Mouse (Mus musculus) adrenal gland, postnatal 10 days (tissue): ENCODE measurements around the gene Armc7. TPM values are rescaled to one million over a fixed set of nuclear protein-coding genes. Genes with fewer than 3 reads are reported as not detected.

Source experiments
- DNase-seq: peaks from one replicate; pipeline ENCODE4 v3.0.0; 2021; ENCODE audit warnings: mixed read lengths
- microRNA-seq: library from miRNA; unstranded; fragments of <30 nt; microRNA quantifications from one replicate; pipeline ENCODE4 v1.2.0, GENCODE M21; 2021
- total RNA-seq, 2 experiments: library from RNA; stranded (reverse); gene quantifications; 2 replicates each; pipeline ENCODE4 v1.2.3; 2021

Armc7 gene
- total RNA-seq, 2 experiments from 2014 or later: 5.8 to 7.9 TPM

DNA sequence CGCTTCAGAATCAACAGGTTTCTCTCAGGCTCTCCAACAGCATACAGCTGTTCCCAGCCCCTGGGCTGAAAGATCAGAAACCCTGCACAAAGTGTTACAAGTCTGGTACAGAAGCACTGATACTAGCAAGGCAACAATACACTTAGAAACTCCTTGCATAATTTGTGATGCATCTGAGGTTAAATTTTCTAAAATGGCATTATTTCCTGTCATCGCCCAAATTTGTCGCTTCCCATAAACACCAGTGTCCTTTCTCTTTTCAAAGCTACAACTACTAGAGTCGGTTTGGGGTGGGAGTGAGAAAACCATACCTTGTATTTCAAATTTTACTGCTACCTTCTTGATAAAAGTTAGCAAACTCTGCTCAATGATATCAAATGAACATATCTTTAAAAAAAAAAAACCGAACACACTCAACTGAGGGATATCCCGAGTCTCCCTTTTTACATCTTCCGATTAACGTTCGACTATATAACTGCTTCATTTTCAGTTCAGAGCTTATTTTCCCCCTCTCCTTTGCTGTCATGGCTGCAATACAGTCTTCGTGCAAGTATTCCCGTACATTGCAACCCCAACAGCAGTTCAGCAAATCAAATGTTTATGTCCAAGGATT lies 59.4 kb downstream of the Armc7 start:
- no peak for DNase-seq

DNA sequence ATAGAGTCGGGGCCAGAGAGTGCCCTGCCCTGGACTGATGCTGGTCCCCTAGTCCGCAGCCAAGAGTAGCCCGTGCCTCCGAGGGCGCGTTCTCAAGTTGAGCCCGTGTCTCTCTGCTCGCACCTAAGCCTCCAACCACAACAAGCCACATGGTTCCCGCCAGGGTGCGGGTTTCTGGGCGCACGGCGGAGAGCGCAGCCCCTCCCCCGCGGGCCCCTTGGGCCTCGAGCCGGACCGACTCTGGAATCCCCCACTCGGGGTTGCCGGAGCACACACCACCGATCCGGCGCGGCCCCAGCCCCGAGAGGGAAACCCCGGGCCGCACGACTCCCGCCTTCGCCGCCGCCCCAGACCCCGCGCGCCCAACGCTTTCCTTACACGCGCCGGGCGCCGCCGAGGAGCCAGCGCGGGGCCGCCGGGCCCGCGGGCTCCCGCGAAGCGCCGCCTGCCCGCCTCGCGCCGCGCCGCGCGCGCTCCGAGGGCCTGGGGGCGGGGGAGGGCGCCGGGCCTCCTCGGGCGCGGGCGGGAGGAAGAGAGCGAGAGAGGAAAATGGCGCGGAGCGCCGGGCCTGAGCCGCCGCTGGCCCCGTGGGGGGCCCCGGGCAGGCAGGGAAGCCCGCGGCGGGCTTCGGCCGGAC lies 60.1 kb downstream of the Armc7 start:
- peak; percentile 81 for DNase-seq

DNA sequence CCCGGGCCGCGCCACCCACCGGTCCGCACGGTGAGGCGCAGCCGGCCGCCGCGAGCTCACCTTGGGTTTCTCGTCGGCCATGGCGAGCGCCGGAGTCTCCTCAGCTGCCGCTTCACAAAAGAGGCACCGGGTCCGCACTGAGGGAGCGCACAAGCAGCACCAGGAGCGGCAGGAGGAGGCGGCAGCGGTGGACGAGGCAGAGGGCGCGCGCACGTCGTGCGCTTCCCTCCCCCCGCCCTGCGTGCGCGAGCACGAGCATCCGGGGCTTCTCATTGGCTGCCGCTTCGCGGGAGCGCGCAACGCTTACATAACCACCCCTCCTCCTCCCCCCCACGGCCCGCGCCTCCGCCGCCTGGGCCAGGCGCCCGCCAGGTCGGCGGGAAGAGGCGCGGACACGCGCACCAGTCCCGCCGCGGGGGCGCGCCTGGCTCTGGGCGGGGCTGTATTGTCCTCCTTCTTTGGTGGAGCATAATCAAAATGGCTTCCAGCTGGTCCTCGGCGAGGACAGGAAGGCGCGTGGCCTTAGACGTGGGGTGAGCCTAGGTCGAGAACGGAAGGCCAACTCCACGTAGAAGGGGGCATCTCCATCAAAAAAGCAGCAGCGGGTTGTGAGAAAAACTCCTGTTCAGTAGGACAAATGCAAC lies 60.7 kb downstream of the Armc7 start, which contains the start of gene Sumo2:
Gene Sumo2 (minus strand): TSS at position 239 of the 644 bp plus-strand sequence.
- DNase-seq: peak; percentile 99

DNA sequence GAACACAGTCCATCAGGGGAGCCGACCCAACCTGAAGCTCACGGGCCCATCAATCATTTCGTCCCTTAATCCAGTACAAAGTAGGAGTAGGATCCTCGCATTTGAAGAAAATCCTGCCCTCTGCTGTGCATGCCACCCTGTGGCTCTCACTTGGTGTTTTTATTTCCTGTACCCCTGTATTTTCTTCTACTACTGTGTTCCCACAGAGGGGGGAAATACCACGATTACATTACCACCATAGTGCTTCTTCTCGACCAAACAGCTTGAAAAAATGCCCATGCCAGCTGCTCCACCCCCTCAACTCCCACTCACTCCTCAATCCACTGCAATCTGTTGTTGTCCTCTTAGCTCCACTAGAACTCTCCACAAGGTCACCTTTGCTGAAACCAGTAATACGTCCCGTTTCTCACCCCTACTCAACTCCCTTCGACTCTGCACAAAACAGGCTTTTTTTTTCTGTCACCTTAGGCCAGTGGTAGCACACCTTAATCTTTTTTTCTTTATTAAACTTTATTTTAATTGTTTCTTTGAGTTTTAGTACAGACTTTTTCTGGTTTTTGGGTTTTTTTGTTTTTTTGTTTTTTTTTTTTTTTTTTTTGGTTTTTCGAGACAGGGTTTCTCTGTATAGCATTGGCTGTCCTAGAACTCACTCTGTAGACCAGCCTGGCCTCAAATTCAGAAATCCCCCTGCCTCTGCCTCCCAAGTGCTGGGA lies 61.5 kb downstream of the Armc7 start:
- no peak for DNase-seq

DNA sequence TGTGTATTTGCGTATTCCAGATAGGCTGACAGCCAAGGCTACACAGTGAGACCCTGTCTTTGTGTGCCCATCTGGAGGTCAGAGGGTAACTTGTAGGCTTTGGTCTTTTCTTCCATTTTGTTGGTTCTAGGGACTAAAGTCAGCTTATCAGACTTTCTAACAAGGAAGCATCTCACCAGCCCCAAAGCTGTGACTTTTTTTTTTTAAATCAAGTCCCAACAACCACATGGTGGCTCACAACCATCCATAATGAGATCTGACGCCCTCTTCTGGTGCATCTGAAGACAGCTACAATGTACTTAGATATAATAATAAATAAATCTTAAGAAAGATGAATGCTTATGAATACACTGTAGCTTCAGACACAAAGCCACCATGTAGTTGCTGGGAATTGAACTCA lies 62.6 kb downstream of the Armc7 start:
- DNase-seq: no peak

Small RNA genes within 50 kb of the gene (microRNA-seq; reads per million reads assigned to microRNA genes)
- not detected for gene Mir3968

Other genes with a start within 250 kb of the Armc7 start
- under 1 TPM; 0.61 to 0.75 TPM for gene Grin2c, start 208.4 kb upstream of the Armc7 start, total RNA-seq
- 100 to 1,000 TPM; 368 to 383 TPM for gene Fdxr, start 198.6 kb upstream of the Armc7 start, total RNA-seq
- gene Fads6, start 178.0 kb upstream of the Armc7 start, total RNA-seq: 10 to 100 TPM; 12.7 to 16.1 TPM
- not detected for gene Otop2, start 168.5 kb upstream of the Armc7 start, total RNA-seq
- gene Ush1g, start 153.6 kb upstream of the Armc7 start, total RNA-seq: under 1 TPM; 0.39 to 1.00 TPM
- under 1 TPM in 1 of 2 experiments, not detected in 1; 0.12 TPM for gene Otop3, start 140.9 kb upstream of the Armc7 start, total RNA-seq
- 10 to 100 TPM; 18.7 to 19.8 TPM for gene Hid1, start 107.9 kb upstream of the Armc7 start, total RNA-seq
- gene Cdr2l, start 93.8 kb upstream of the Armc7 start, total RNA-seq: 10 to 100 TPM; 30.7 to 43.9 TPM
- gene Mrpl58, start 71.9 kb upstream of the Armc7 start, total RNA-seq: 100 to 1,000 TPM; 147 to 163 TPM
- 1,000 to 10,000 TPM in 1 of 2 experiments, 100 to 1,000 TPM in 1; 968 to 1,066 TPM for gene Atp5h, start 55.7 kb upstream of the Armc7 start, total RNA-seq
- gene Kctd2, start 55.5 kb upstream of the Armc7 start, total RNA-seq: 10 to 100 TPM; 36.4 to 48.6 TPM
- under 1 TPM in 1 of 2 experiments, not detected in 1; 0.21 TPM for gene Trim80, start 35.1 kb upstream of the Armc7 start, total RNA-seq
- gene Slc16a5, start 13.2 kb upstream of the Armc7 start, total RNA-seq: 1 to 10 TPM in 1 of 2 experiments, under 1 TPM in 1; 0.88 to 3.5 TPM
- 10 to 100 TPM; 70.2 to 70.9 TPM for gene Nt5c, start 16.2 kb downstream of the Armc7 start, total RNA-seq
- gene Jpt1, start 38.7 kb downstream of the Armc7 start, total RNA-seq: 100 to 1,000 TPM; 113 to 123 TPM
- 100 to 1,000 TPM; 255 to 272 TPM for gene Sumo2, start 60.6 kb downstream of the Armc7 start, total RNA-seq
- gene Nup85, start 88.8 kb downstream of the Armc7 start, total RNA-seq: 10 to 100 TPM; 44.4 to 48.7 TPM
- 10 to 100 TPM; 92.1 to 92.6 TPM for gene Mrps7, start 128.3 kb downstream of the Armc7 start, total RNA-seq
- gene Gga3, start 128.4 kb downstream of the Armc7 start, total RNA-seq: 10 to 100 TPM; 20.0 to 35.9 TPM
- 100 to 1,000 TPM; 110 to 140 TPM for gene Mif4gd, start 137.3 kb downstream of the Armc7 start, total RNA-seq
- gene Slc25a19, start 152.6 kb downstream of the Armc7 start, total RNA-seq: 100 to 1,000 TPM; 169 to 231 TPM
- 100 to 1,000 TPM in 1 of 2 experiments, 10 to 100 TPM in 1; 99.1 to 104 TPM for gene Grb2, start 232.9 kb downstream of the Armc7 start, total RNA-seq